Mouse (Mus musculus) stomach, embryonic 14.5 days (tissue): ENCODE measurements around the gene Syne1. TPM values are rescaled to one million over a fixed set of nuclear protein-coding genes. Genes with fewer than 3 reads are reported as not detected.
"Not testable (repeated sequence)": the region's sequence is repeated elsewhere in the genome, so short reads cannot be mapped to it uniquely, and the experiment has no call there.

Experiments
- ATAC-seq: fragments of 200-750 bp; cut with Nextera tagmentation; 2 replicates; pipeline ENCODE4 v1.8.0; 2017; ENCODE audit warnings: low read depth, moderate TSS enrichment; ENCODE audit not compliant: insufficient number of reproducible peaks, insufficient read depth, low FRiP score
- H3K27ac ChIP-seq: fragments of 300-500 bp; sonication (generic); 2 replicates; pipeline ENCODE4 v1.5.1; 2014; ENCODE audit warnings: mild to moderate bottlenecking, low read length, moderate library complexity, mixed read lengths
- H3K27me3 ChIP-seq: fragments of 300-500 bp; sonication (generic); 2 replicates; pipeline ENCODE4 v1.6.1; 2014; ENCODE audit warnings: low read length, control low read depth, mixed read lengths; ENCODE audit not compliant: control insufficient read depth, insufficient read depth
- H3K36me3 ChIP-seq: fragments of 300-500 bp; sonication (generic); 2 replicates; pipeline ENCODE4 v1.6.1; 2014; ENCODE audit warnings: mild to moderate bottlenecking, control low read depth, low read length, moderate library complexity, mixed read lengths; ENCODE audit not compliant: control insufficient read depth, insufficient read depth
- H3K4me1 ChIP-seq: fragments of 300-500 bp; sonication (generic); 2 replicates; pipeline ENCODE4 v1.6.1; 2014; ENCODE audit warnings: low read length, control low read depth, mixed read lengths; ENCODE audit not compliant: control insufficient read depth, insufficient read depth
- H3K4me2 ChIP-seq: fragments of 300-500 bp; sonication (generic); replicated peaks from 2 replicates; pipeline ENCODE4 v1.6.1; 2014; ENCODE audit warnings: low read depth, low read length, control low read depth
- H3K4me3 ChIP-seq: fragments of 300-500 bp; sonication (generic); 2 replicates; pipeline ENCODE4 v1.5.1; 2014; ENCODE audit warnings: low read depth, low read length, control low read depth
- H3K9ac ChIP-seq: fragments of 300-500 bp; sonication (generic); replicated peaks from 2 replicates; pipeline ENCODE4 v1.6.1; 2014; ENCODE audit warnings: low read depth, mild to moderate bottlenecking, control low read depth, low read length, moderate library complexity, mixed read lengths
- H3K9me3 ChIP-seq: fragments of 300-500 bp; sonication (generic); 2 replicates; pipeline ENCODE4 v1.6.1; 2016; ENCODE audit warnings: low read depth, low read length, control low read depth; ENCODE audit not compliant: control insufficient read depth
- WGBS: fragments of 180-500 bp; shearing (Covaris S2); extraction: QIAGEN DNeasy Blood & Tissue Kit; methylation state at CpG from one replicate; pipeline ENCODE4 v1.1.7; 2014; 5-methylcytosine and 5-hydroxymethylcytosine counted together
- polyA plus RNA-seq: library from polyadenylated mRNA; unstranded; fragments of >200 nt; fragmentation: Nextera tagmentation; extraction: Ambion mirVana; gene quantifications from 2 replicates; pipeline ENCODE4 v1.2.1, GENCODE M21; 2014

The Syne1 gene
- polyA plus RNA-seq, 1 experiment from 2014 or later = 19.9 TPM

DNA sequence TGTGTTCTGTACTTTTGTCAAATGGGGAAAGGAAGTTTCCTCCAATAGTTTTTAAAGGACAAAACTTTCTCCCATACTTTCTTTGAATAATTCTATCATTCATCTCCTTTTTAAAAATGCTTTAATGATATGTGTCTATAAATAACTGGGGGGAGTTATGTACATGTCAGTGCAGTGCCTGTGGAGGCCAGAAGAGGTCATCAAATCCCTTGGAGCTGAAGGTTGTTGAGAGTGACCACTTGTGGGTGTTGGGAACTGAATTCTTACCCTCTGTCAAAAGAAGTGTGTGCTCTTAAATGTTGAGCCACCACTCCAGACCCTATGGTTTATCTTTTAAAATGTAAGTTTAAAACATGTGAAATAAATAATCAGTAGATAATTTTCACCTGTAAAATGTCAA, 39.0 kb downstream of the Syne1 start:
- H3K9ac ChIP-seq = no peak overlapping the region
- no peak for ATAC-seq
- no peaks in the 10 kb centered on the region for H3K4me1 ChIP-seq

DNA sequence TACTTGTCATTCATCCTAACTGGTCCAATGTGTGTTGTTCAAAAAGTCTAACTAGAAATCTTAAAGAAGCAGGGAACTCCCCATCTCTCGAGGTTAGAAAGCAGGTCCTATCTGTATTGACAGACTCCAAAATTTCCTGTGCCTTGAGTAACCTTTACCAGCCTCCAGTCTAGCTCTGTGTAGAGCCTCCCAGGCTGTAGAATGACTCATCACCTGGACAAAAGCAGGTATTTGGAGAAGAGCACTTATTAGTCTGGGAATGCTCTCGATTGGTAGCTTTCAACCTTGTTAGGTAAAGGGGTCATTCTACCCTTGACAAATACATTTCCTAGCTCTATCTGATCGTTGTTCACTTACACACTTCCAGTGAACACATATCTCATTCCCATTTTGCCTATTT, 39.9 kb downstream of the Syne1 start:
- Histone ChIP-seq H3K9ac (no peak overlapping the region), H3K27ac (no peak overlapping the region), H3K27me3 (no peaks in the 10 kb centered on the region), H3K9me3 (no peaks in the 10 kb centered on the region), H3K36me3 (no peaks in the 10 kb centered on the region), H3K4me2 (no peak overlapping the region), H3K4me3 (no peak overlapping the region), H3K4me1 (no peaks in the 10 kb centered on the region)
- ATAC-seq = no peak
- 71% methylated on average over 3 of the region's 3 CpGs for WGBS

More for the DNA sequence above, 39.0 kb downstream of the Syne1 start:
- no peaks in the 10 kb centered on the region for H3K27me3 ChIP-seq
- no peaks in the 10 kb centered on the region for H3K36me3 ChIP-seq
- no peak overlapping the region for H3K4me3 ChIP-seq
- no peaks in the 10 kb centered on the region for H3K9me3 ChIP-seq
- H3K27ac ChIP-seq = no peak overlapping the region
- H3K4me2 ChIP-seq = no peak overlapping the region

DNA sequence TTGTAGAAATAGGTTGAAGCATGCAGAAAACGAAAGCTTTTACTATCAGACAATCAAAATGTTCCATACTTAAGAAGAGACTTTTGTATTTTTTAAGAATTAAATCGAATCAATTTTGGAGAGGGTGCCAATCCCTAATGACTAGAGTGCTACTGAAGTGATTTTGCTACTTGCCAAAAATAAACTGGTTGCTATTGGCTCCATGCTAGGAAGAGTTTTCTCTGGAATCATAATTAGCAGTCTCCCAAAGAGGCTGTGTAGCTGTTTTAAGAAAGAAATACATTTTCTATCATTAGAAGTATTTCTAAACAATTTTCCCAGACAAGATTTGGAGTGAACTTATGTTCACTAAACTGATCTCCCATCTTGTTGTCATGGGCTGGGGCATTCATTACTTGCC, 43.8 kb downstream of the Syne1 start:
- 77% methylated on average over 2 of the region's 2 CpGs for WGBS
- no peak overlapping the region for H3K4me3 ChIP-seq
- H3K4me1 ChIP-seq = no peaks in the 10 kb centered on the region
- H3K9ac ChIP-seq = no peak overlapping the region
- ATAC-seq = no peak
- no peaks in the 10 kb centered on the region for H3K9me3 ChIP-seq
- H3K27me3 ChIP-seq = no peaks in the 10 kb centered on the region
- H3K4me2 ChIP-seq = no peak overlapping the region
- no peak overlapping the region for H3K27ac ChIP-seq
- no peaks in the 10 kb centered on the region for H3K36me3 ChIP-seq

DNA sequence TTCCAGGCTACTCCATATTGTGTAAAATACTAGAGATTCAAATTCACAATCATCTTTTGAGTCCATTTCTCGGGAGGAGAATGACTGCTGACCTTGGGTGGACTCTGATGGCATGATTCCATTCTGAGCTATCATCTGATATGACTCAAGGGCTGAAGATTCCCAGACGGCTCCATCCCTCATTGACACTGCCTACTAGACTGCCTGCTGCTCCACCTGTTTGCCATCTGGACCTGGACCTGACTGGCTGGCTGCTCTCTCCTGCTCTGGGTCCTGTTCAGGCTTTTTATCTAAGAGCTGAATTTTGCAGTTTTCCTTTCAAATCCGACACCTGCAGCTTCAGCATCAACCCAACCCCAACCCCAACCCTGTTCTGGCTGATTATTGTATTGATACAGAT, 46.5 kb downstream of the Syne1 start:
- Histone ChIP-seq H3K9ac (no peak overlapping the region), H3K36me3 (no peaks in the 10 kb centered on the region), H3K4me2 (no peak overlapping the region), H3K9me3 (no peaks in the 10 kb centered on the region), H3K27me3 (no peaks in the 10 kb centered on the region), H3K4me3 (no peak overlapping the region), H3K4me1 (no peaks in the 10 kb centered on the region), H3K27ac (no peak overlapping the region)
- WGBS = 73% methylated on average over 3 of the region's 3 CpGs
- ATAC-seq = no peak

DNA sequence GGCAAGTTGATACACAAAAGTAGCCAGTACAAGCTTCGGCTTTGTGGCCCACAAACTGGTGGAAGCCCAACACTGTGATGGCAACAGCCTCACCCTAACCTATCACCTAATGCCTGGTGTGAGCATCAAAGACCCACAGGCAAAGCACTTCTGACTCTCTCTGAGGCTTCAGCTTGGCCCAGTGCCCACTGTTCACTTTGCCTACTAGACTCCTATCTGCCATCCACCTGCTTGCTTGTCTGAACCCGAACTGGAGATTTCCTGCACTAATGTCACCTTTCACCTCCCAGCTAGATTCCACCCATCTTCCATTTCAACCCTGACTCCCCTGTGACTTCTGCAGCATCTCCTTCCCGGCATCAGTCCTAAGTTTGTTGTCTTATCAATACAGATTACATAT, 47.4 kb downstream of the Syne1 start:
- Histone ChIP-seq H3K9ac (no peak overlapping the region), H3K9me3 (no peaks in the 10 kb centered on the region), H3K4me2 (no peak overlapping the region), H3K27ac (no peak overlapping the region), H3K4me1 (no peaks in the 10 kb centered on the region), H3K36me3 (no peaks in the 10 kb centered on the region), H3K4me3 (no peak overlapping the region), H3K27me3 (no peaks in the 10 kb centered on the region)
- no peak for ATAC-seq
- WGBS = 77% methylated on average over 3 of the region's 3 CpGs

DNA sequence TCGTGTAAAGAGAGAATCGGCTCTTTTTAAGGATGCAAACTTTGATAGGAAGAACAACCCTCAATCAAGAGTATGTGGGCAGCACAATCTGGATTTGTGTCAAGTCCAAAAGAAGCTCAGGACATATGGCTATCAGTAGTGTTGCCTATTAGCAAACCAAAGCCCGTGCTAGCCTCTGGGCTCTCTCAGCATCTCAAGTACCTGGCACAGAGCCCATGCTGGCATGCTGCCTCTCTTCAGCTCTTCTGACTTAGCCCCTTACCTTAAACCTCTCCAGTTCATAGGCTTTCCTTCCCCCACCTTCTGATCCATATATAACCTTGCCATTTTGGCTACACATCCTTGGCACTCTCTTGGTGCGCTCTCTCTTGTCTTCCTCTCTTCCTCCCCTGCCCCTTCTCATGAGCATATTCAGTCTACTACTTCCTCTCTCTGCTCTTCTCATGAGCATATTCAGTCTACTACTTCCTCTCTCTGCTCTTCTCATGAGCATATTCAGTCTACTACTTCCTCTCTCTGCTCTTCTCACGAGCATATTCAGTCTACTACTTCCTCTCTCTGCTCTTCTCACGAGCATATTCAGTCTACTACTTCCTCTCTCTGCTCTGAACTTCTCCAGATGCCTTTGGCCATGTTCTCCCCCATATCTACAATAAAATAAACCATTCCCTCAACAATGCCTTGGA, 51.5 kb downstream of the Syne1 start:
- H3K4me3 ChIP-seq, H3K27me3 ChIP-seq, H3K9ac ChIP-seq, H3K9me3 ChIP-seq, ATAC-seq, H3K27ac ChIP-seq, H3K36me3 ChIP-seq, H3K4me1 ChIP-seq, H3K4me2 ChIP-seq: not testable (repeated sequence)
- 83% methylated on average over 6 of the region's 6 CpGs for WGBS

DNA sequence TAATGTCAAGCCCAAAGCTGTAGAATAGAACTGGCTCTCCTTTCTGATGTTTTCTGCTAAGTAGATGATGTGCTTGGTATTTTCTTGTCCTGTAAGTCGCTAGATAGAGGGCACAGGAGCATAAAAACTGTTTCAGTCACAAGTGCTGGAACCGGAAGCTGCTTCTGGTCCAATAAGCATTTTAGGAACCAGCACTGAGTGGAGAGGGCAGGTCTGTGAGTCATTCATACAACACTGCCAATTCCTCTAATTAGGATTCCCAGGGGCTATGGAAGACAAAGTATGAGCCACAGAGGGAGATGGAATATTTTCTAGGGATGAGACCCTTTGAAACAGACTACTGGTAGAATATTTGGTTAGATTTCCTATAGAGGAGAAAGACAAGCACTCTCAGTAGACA, 53.4 kb downstream of the Syne1 start:
- 81% methylated on average over 2 of the region's 2 CpGs for WGBS

DNA sequence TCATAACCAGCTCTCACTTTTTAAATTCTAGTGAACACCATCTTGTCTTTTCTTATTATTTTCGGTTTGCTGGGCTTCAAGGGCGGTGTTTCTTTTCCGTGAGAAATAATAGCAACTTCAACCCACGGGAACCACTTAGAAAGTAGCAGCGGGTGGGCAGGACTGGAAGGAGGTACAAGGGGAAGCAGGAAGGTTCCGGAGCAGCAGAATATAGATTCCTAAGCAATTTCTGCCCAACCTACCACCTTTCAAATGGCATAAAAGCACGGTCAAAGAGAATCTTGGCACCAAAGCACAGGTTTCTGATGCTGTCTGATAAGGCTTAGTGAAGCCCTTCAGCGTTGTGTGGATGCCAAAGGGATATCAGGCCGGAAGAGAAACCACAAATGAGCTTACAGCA, 60.2 kb downstream of the Syne1 start:
- no peak for ATAC-seq
- Histone ChIP-seq H3K4me1 (no peaks in the 10 kb centered on the region), H3K27me3 (no peaks in the 10 kb centered on the region), H3K4me2 (no peak overlapping the region), H3K9me3 (no peaks in the 10 kb centered on the region), H3K4me3 (no peak overlapping the region), H3K36me3 (no peaks in the 10 kb centered on the region), H3K9ac (no peak overlapping the region), H3K27ac (no peak overlapping the region)
- 88% methylated on average over 9 of the region's 9 CpGs for WGBS

More for the DNA sequence above, 53.4 kb downstream of the Syne1 start:
- H3K9ac ChIP-seq = no peak overlapping the region
- H3K9me3 ChIP-seq = no peaks in the 10 kb centered on the region
- H3K4me3 ChIP-seq = no peak overlapping the region
- no peak overlapping the region for H3K4me2 ChIP-seq
- no peaks in the 10 kb centered on the region for H3K27me3 ChIP-seq
- no peaks in the 10 kb centered on the region for H3K36me3 ChIP-seq
- no peak for ATAC-seq
- H3K4me1 ChIP-seq = no peaks in the 10 kb centered on the region
- no peak overlapping the region for H3K27ac ChIP-seq

DNA sequence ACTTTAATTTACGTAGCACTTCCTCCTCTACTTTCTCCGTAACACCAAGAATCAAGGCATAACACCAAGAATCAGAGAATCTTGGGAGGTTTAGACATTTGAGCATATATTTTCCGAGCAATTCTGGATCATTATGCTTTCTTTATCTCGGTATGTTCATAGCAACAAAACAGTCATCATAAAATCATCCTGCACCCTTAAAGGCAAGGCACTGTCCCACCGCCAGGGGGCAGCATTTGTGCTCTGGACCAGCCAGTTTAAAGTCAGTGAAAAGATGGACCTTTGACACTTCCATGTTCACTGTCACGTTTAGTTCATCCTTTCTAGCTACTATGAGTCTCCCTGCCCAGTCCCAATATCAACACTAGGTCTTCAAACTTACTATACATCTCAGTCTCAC, 61.3 kb downstream of the Syne1 start:
- Histone ChIP-seq H3K36me3 (no peaks in the 10 kb centered on the region), H3K4me3 (no peak overlapping the region), H3K4me1 (no peaks in the 10 kb centered on the region), H3K9me3 (no peaks in the 10 kb centered on the region), H3K27ac (no peak overlapping the region), H3K27me3 (no peaks in the 10 kb centered on the region), H3K9ac (no peak overlapping the region), H3K4me2 (no peak overlapping the region)
- ATAC-seq = no peak
- WGBS = 58% methylated on average over 6 of the region's 6 CpGs
